Mouse (Mus musculus) heart, adult 8-10 months (tissue): ENCODE results near the gene Gm21488. TPM values are rescaled to one million over a fixed set of nuclear protein-coding genes. Genes with fewer than 3 reads are reported as not detected.
"Not testable (repeated sequence)": the region's sequence is repeated elsewhere in the genome, so short reads cannot be mapped to it uniquely, and the experiment has no call there.

Experiments used
- DNase-seq: peaks from one replicate; pipeline ENCODE4 v3.0.0; 2022; ENCODE audit warnings: low spot score
- total RNA-seq, 4 experiments: library from RNA; stranded (reverse); gene quantifications; 2 replicates each; pipeline ENCODE4 v1.2.4; 2022

Gm21488 gene
- total RNA-seq = not detected

GRCm38 (mm10) chrY:27521820-27522219 lies at the start of gene Gm21488:
TSS of gene Gm21488 (minus strand) at chrY:27521920.
- DNase-seq = not testable (repeated sequence)
